Mouse (Mus musculus) embryonic facial prominence, embryonic 13.5 days (tissue): ENCODE measurements around the gene Gsto1. TPM values are rescaled to one million over a fixed set of nuclear protein-coding genes. Genes with fewer than 3 reads are reported as not detected.
"Not testable (repeated sequence)": the region's sequence is repeated elsewhere in the genome, so short reads cannot be mapped to it uniquely, and the experiment has no call there.

ENCODE experiments used
- ATAC-seq: fragments of 200-750 bp; cut with Nextera tagmentation; 2 replicates; pipeline ENCODE4 v1.8.0; 2017; ENCODE audit warnings: low read depth; ENCODE audit not compliant: insufficient number of reproducible peaks, insufficient read depth, low FRiP score, low TSS enrichment
- H3K27ac ChIP-seq: fragments of 300-500 bp; sonication (generic); 2 replicates; pipeline ENCODE4 v1.5.1; 2015; ENCODE audit warnings: moderate library complexity, mild to moderate bottlenecking, inconsistent platforms
- H3K27me3 ChIP-seq: fragments of 300-500 bp; sonication (generic); 2 replicates; pipeline ENCODE4 v1.6.1; 2015; ENCODE audit warnings: mild to moderate bottlenecking, inconsistent platforms
- H3K36me3 ChIP-seq: fragments of 300-500 bp; sonication (generic); 2 replicates; pipeline ENCODE4 v1.6.1; 2015; ENCODE audit warnings: mild to moderate bottlenecking, inconsistent platforms
- H3K4me1 ChIP-seq: fragments of 300-500 bp; sonication (generic); 2 replicates; pipeline ENCODE4 v1.6.1; 2015; ENCODE audit warnings: inconsistent platforms
- H3K4me2 ChIP-seq: fragments of 300-500 bp; sonication (generic); 2 replicates; pipeline ENCODE4 v1.6.1; 2015; ENCODE audit warnings: moderate library complexity, mild to moderate bottlenecking, inconsistent platforms
- H3K4me3 ChIP-seq: fragments of 300-500 bp; sonication (generic); 2 replicates; pipeline ENCODE4 v1.5.1; 2015; ENCODE audit warnings: mild to moderate bottlenecking, inconsistent platforms
- H3K9ac ChIP-seq: fragments of 300-500 bp; sonication (generic); 2 replicates; pipeline ENCODE4 v1.6.1; 2015; ENCODE audit warnings: mild to moderate bottlenecking, inconsistent platforms
- H3K9me3 ChIP-seq: fragments of 300-500 bp; sonication (generic); 2 replicates; pipeline ENCODE4 v1.6.1; 2016; ENCODE audit warnings: inconsistent platforms
- WGBS: fragments of 180-500 bp; shearing (Covaris S2); methylation state at CpG from one replicate; pipeline ENCODE4 v1.1.7; 2015; ENCODE audit warnings: mixed read lengths; 5-methylcytosine and 5-hydroxymethylcytosine counted together
- polyA plus RNA-seq: library from polyadenylated mRNA; unstranded; fragments of >200 nt; fragmentation: Nextera tagmentation; extraction: Ambion mirVana; gene quantifications from 2 replicates; pipeline ENCODE4 v1.2.1, GENCODE M21; 2015

Gene Gsto1
- polyA plus RNA-seq, 1 experiment from 2014 or later = 149 TPM

DNA sequence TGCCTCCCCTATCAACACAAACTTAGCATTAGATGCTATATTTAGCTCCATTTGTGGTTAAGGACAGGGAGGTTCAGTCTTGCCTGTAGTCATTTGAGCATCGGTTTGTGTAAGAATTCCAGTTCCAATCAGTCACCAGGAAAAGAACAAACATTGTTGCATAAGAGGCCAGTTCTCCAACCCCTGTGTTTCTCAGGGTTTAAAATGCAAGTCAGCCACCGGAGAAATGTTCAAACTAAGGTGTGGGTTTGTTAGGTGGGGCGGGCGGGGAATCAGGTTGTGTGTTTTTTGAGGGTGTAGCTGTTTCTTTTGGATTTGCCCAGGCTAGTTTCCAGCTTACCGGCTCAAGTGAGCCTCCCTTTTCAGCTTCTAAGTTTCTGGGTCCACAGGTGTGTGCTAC lies 20.2 kb upstream of the Gsto1 start:
- Histone ChIP-seq H3K4me1 (peaks cover 5% of the 10 kb centered on the region; the same call in 1 of the 2 replicates), H3K9ac (no peak overlapping the region), H3K27ac (no peak overlapping the region), H3K27me3 (peaks cover 20% of the 10 kb centered on the region), H3K9me3 (no peaks in the 10 kb centered on the region), H3K4me3 (no peak overlapping the region), H3K4me2 (no peak overlapping the region), H3K36me3 (no peaks in the 10 kb centered on the region)
- ATAC-seq = no peak
- WGBS = 87% methylated on average over 5 of the region's 5 CpGs

DNA sequence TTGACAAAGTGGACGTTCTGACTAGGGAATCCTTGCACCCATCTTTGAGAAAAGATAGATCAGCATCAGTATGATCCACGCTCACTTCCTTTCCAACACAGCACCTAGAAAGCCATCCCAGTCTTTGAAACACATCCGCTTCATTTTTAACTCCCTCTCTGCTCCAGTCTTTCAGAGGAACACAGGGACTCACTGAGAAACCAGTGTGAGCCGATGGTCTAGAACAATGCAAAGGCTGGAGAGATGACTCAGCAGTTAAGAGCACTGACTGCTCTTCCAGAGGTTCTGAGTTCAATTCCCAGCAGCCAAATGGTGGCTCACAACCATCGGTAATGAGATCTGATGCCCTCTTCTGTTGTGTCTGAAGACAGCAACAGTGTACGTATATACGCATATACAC lies 19.0 kb upstream of the Gsto1 start:
- peaks cover 20% of the 10 kb centered on the region for H3K27me3 ChIP-seq
- H3K9ac ChIP-seq = no peak overlapping the region
- H3K4me2 ChIP-seq = no peak overlapping the region
- no peak overlapping the region for H3K4me3 ChIP-seq
- no peak for ATAC-seq
- no peaks in the 10 kb centered on the region for H3K36me3 ChIP-seq
- 91% methylated on average over 7 of the region's 7 CpGs for WGBS
- no peaks in the 10 kb centered on the region for H3K9me3 ChIP-seq
- H3K27ac ChIP-seq = no peak overlapping the region
- H3K4me1 ChIP-seq = peaks cover 5% of the 10 kb centered on the region; the same call in 1 of the 2 replicates

DNA sequence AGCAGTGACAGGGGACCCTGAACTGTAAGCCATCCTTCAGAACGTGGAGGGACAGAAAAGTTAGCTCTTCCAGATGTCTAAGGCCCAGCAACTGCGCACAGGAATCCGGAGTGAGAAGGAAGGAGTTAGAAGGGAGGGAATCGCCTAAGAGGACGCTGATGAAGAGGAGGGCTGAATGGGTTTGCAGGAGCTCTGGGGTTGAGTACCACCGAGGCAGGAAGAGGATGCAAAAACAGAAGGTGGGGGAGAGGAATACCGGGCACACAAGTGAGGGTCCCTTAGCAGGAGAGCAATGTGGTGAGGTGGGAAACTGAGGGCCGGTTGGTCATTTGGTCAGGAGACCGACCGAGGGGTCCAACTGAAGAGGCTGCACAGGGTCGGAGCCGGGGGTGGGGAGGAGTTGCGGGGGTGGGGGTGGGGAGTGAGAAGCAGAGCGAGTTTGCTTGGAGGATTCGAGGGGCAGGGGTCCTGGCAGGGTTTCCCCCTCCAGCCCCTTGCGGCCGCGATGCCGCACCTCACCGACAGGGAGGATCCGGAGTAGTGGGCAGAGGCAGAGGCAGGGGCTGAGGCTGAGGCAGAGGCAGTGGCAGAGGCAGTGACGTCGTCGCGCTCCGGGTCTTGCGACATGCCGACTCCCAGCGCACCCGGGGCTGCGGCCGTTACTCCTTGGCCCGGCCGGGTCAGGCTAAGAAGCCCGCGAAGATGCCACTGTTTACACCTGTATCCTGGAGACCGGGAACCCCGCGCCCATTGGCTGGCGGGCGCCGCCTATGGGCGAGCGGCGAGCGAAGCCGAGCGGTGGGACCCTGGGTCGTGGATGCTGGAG lies 17.9 kb upstream of the Gsto1 start:
- peak overlapping the region; percentile 62 for H3K9ac ChIP-seq
- whole genome bisulfite sequencing = 1% methylated on average over 49 of the region's 49 CpGs
- no peaks in the 10 kb centered on the region for H3K36me3 ChIP-seq
- ATAC-seq = peak; percentile 79
- H3K4me3 ChIP-seq = peak overlapping the region; percentile 55
- peaks cover 20% of the 10 kb centered on the region for H3K27me3 ChIP-seq
- peaks cover 5% of the 10 kb centered on the region; the same call in 1 of the 2 replicates for H3K4me1 ChIP-seq
- H3K27ac ChIP-seq = no peak overlapping the region
- peak overlapping the region; percentile 92 for H3K4me2 ChIP-seq
- H3K9me3 ChIP-seq = no peaks in the 10 kb centered on the region

DNA sequence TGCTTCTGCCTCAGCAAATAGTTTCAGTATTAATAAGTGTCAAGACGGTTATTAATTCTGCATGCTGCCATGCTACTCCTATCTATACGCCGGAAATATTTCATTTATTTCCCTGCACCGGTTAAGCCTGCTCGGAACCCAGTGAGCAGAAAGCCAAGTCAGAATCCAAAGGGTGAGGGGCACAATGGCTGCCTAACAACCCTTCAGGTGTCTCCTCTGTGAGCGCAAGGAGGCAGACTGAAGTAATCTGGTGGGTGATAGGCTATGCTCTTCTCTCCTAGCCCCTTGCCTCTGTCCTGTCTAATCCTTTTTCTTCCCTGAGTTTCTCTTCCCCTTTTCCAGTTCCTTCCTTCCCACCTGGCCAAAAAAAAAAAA lies 17.3 kb upstream of the Gsto1 start:
- no peak for ATAC-seq
- Histone ChIP-seq H3K36me3 (no peaks in the 10 kb centered on the region), H3K9me3 (no peaks in the 10 kb centered on the region), H3K4me2 (peak overlapping the region; percentile 92), H3K27me3 (peaks cover 20% of the 10 kb centered on the region), H3K4me3 (peak overlapping the region; percentile 55), H3K27ac (no peak overlapping the region), H3K4me1 (peaks cover 5% of the 10 kb centered on the region; the same call in 1 of the 2 replicates), H3K9ac (peak overlapping the region; percentile 62)
- 3% methylated on average over 6 of the region's 6 CpGs for WGBS

DNA sequence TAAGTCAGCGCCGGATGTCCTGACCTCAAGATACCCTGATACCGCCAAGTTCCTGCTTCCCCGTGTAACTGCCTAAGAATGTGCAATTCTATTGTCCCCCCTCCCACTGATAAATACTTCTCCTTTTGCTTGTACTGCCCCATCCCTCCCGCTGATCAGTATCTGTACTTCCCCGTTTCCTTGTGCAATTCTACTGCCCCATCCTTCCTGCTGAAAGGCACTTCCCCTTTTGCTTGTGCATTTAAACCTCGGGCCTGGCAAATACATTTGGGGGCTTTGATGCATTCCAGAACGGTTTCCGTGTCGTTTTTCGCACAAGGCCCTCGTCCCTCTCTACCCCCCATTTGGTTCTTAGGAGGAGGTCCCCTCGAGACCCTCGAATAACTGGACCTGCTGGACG lies 13.5 kb upstream of the Gsto1 start:
- 81% methylated on average over 15 of the region's 15 CpGs for WGBS
- not testable (repeated sequence) for ATAC-seq, H3K4me3 ChIP-seq, H3K9ac ChIP-seq, H3K27ac ChIP-seq, H3K4me1 ChIP-seq, H3K4me2 ChIP-seq, H3K36me3 ChIP-seq, H3K9me3 ChIP-seq
- peaks cover 15% of the 10 kb centered on the region for H3K27me3 ChIP-seq

DNA sequence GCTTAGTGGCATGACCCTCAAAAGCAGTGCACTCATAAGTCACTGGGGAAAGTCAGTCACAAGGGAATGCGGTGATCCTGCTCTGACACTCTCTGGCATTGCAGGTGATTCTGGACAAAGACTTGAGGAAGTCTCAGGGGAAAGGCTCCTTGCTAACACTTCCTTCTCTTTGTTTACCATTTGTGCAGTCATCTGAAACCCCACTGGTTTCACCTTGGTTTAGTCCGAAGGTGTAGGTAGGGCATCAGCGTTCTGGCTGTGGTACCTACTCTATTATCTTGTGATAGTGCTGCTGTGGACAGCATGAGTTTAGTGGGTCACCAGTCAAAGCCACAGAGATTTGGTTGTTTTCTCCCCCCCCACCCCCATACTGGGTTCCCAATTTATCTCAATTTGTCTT lies 5.0 kb upstream of the Gsto1 start:
- WGBS = 87% methylated on average over 3 of the region's 3 CpGs
- no peak overlapping the region for H3K9ac ChIP-seq

DNA sequence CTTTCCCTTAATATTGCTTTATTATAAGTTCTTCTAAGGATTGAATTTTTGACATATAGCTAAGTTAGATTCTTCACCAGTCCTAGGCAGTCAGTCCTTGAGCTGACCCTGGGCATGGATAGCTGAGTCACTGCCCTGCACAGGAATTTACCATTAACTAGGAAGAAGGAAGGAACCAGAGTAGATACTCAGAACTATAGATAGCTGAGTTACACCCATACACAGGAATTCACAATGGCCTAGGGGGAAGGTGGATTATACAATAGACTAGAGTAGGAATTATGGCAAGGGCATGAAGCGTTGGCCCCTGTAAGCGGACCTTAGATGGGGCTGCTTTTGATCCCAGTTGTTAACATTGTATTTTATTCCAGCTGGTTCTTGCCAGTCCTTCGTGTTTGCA lies 2.6 kb upstream of the Gsto1 start:
- not testable (repeated sequence) for H3K9me3 ChIP-seq, H3K9ac ChIP-seq, H3K36me3 ChIP-seq, ATAC-seq, H3K27me3 ChIP-seq, H3K4me2 ChIP-seq, H3K27ac ChIP-seq, H3K4me3 ChIP-seq
- 82% methylated on average over 3 of the region's 3 CpGs for WGBS
- peaks cover 20% of the 10 kb centered on the region for H3K4me1 ChIP-seq

More for the DNA sequence above, 5.0 kb upstream of the Gsto1 start:
- H3K27ac ChIP-seq = no peak overlapping the region
- H3K4me2 ChIP-seq = no peak overlapping the region
- no peaks in the 10 kb centered on the region for H3K36me3 ChIP-seq
- no peak for ATAC-seq
- no peak overlapping the region for H3K4me3 ChIP-seq
- H3K4me1 ChIP-seq = peaks cover 9% of the 10 kb centered on the region
- H3K27me3 ChIP-seq = no peaks in the 10 kb centered on the region
- H3K9me3 ChIP-seq = no peaks in the 10 kb centered on the region

DNA sequence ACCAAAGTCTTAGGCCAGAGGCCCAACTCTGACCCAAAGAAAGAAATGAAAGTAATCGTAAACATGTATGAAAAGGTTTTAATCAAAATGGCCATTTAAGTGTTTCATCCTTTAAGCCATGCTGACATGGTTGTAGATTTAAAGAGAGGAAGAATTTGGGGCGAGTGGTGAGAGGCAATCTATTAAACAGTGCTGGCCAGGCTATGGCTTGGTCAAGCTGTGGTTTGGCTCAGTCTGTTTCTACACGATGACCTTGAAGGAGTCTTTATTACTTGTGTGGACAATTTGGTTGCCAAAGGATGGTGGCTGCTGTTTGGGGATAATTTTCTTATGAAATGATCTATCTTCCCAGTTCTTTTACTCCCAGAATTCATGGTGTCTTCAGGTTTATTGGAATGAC lies 1.7 kb upstream of the Gsto1 start:
- no peak overlapping the region for H3K9ac ChIP-seq
- 89% methylated on average over 3 of the region's 3 CpGs for WGBS
- no peaks in the 10 kb centered on the region for H3K9me3 ChIP-seq
- no peak overlapping the region for H3K27ac ChIP-seq
- H3K4me2 ChIP-seq = no peak overlapping the region
- peaks cover 20% of the 10 kb centered on the region for H3K4me1 ChIP-seq
- no peak overlapping the region for H3K4me3 ChIP-seq
- peaks cover 6% of the 10 kb centered on the region; the same call in 1 of the 2 replicates for H3K36me3 ChIP-seq
- ATAC-seq = no peak
- H3K27me3 ChIP-seq = no peaks in the 10 kb centered on the region

DNA sequence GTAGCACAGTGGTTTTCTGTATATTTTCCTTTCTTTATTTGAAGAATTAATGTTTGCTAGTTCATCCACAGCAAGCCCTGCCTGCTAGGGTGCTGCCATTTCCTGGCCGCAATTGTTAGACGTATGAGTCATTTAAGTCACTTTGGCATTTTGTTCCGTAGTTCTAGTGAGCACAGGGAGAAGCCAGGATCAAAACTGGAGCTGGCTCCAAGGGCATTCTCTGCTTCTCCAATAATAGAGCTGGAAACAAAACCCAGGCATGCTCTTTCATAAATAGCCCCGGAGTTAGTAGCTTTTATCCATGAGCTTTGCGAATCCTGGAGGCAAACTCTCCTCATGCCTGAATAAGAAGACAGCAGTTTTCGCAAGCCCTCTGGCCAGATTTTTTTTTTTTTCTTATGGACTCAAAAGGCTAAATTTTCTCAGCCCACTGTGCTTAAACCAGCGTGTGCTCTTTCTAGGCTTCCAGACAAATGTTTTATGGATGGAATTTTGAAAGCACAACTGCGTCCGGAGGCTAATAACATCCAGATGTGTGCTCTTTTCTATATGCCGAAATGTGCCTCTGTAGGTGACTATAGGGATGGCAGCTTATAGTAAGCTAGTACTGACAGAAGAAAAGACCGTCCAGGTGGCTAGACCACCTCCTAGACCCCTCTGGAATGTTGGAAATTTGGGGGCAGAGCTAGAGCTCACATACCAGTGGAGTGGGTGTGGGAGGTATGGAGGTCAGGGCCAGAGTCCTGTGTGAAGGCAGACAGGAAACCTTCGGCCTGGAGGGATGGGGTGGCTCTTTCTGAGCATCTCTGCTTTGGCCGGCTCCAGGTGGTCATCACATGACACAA lies 597 bp upstream of the Gsto1 start:
- H3K4me3 ChIP-seq = peak overlapping the region; percentile 71
- H3K27ac ChIP-seq = peak overlapping the region; percentile 92
- peaks cover 20% of the 10 kb centered on the region for H3K4me1 ChIP-seq
- H3K4me2 ChIP-seq = peak overlapping the region; percentile 91
- peaks cover 17% of the 10 kb centered on the region for H3K36me3 ChIP-seq
- peak; percentile 69 for ATAC-seq
- 4% methylated on average over 13 of the region's 13 CpGs for WGBS
- H3K9ac ChIP-seq = peak overlapping the region; percentile 86
- no peaks in the 10 kb centered on the region for H3K27me3 ChIP-seq
- no peaks in the 10 kb centered on the region for H3K9me3 ChIP-seq

DNA sequence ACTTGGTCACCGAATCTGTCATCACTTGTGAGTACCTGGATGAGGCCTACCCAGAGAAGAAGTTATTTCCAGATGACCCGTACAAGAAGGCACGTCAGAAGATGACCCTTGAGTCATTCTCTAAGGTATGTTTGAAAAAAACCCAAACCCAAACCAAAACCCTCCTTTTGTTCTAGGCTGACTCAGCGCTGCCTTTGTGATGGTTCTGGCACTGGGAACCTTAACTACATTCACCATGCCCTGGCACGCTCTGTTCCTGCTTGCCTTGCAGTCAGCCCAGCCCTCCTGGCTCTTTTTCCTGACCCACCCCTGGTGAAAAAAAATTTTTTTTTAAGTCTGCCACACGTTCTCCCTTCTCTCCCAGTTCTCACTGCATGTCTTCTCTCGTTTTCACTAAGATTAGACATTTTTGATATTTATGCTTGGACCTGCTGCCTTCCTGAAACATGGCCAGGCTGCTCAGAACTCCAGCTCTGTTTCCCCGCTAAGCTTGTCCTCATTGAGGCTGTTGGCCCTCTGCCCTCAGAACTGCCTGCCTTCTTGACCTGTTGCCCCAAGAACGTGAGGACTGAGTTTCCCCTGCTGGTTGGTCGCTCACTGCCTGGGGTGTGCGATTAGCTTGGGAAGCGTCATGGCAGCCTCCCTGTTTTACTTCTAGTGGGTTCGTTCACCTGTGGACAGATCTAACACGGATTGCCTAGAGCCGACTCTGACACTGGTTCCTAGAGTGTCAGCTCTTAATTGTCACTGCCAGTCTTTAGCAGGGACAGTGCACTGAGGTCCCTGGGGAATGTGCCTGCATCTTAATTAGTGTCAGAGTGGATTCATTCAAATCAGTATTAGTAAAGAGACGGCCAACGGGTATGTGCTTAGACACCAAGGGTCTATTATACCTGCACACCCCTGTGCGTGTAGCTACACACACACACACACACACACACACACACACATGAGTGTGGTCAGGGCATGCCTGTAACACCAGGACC lies 3.5 kb downstream of the Gsto1 start:
- no peak overlapping the region for H3K27ac ChIP-seq
- H3K9ac ChIP-seq = no peak overlapping the region
- no peak overlapping the region for H3K4me3 ChIP-seq
- no peaks in the 10 kb centered on the region for H3K27me3 ChIP-seq
- 75% methylated on average over 18 of the region's 18 CpGs for WGBS
- no peak overlapping the region for H3K4me2 ChIP-seq
- no peak for ATAC-seq
- H3K4me1 ChIP-seq = peaks cover 20% of the 10 kb centered on the region
- H3K9me3 ChIP-seq = no peaks in the 10 kb centered on the region
- H3K36me3 ChIP-seq = peaks cover 37% of the 10 kb centered on the region

DNA sequence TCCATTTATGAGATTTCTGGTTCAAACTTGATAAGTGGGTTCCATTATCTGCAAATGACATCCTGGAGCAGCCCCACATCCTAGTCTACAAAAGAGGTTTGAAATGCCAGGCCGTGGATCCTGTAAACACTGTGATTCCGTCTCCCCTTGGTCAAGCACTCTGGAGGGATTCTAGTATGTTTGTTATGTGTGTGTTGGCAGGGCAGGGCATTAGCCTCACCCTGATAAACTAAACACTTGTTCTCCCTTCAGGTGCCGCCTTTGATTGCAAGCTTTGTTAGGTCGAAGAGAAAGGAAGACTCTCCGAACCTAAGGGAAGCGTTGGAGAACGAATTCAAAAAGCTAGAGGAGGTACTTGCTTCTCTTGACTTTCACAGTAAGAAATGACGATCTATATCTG lies 4.4 kb downstream of the Gsto1 start:
- Histone ChIP-seq H3K27me3 (no peaks in the 10 kb centered on the region), H3K9me3 (no peaks in the 10 kb centered on the region), H3K27ac (no peak overlapping the region), H3K4me1 (peaks cover 15% of the 10 kb centered on the region), H3K9ac (no peak overlapping the region), H3K4me3 (no peak overlapping the region), H3K36me3 (peaks cover 43% of the 10 kb centered on the region), H3K4me2 (no peak overlapping the region)
- WGBS = 93% methylated on average over 8 of the region's 8 CpGs
- no peak for ATAC-seq
